Mouse (Mus musculus): ENCODE data around the gene Slmap.
"Not testable (repeated sequence)": the region's sequence is repeated elsewhere in the genome, so short reads cannot be mapped to it uniquely, and the experiment has no call there.

The Slmap gene

DNA sequence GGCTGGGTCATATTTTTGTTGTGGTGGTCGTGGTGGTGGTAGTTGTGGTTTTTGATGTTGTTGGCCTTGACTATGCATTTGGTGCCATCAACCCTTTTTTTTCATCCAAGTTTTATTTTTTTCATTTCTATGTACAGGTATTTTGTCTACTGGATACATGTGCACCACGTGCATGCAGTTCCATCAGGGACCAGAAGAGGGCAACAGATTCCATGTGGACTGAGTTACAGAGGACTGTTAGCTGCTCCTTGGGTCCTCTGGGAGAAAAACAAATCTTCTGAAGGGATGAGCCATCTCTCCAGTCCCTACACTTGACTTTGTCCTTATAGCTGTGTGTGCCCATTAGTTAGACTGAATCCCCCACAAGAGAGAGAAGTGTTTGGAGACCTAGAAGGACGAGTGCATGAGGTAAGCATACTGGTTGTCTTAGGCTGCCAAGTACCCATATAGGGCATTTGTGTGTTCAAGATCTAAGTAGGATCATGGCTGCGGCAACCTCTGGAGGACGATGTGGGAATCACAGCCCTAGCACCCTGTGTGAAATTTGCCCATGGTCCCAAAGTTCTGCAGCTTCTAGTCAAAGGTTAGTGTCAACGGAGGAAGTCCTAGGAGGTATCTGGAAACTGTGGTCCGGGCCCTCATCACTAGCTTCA lies 136.1 kb downstream of the Slmap start:
- CTCF ChIA-PET, result no interaction called here

- CTCF ChIA-PET, result no interaction called here
These were observed 142.9 kb downstream of the Slmap start for GRCm38 (mm10) chr14:26391866-26392265.

GRCm38 (mm10) chr14:26388961-26389360 lies 145.8 kb downstream of the Slmap start:
- CTCF ChIA-PET, result not testable (repeated sequence)

DNA sequence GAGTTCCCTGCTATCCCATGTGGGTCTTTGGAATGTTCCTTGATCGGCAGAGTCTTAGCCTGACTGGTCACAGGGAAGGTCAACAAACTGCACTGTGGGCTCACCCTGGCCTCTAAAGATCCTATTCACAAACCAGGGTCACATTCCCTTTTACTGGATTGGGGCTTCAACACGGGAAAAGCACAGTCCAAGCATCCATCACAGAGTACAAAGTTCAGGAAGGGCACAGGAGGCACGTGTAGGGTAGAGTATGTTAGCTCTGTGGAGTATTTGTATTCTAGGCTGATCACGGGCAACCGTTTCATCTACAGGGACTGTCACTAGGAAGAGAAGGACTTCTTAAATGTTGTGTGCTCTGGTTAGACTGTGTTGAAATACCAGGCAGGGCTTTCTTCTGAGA lies 147.7 kb downstream of the Slmap start:
- CTCF ChIA-PET, result not testable (repeated sequence)

GRCm38 (mm10) chr14:26385659-26386058 lies 149.1 kb downstream of the Slmap start:
- CTCF ChIA-PET, result not testable (repeated sequence)

DNA sequence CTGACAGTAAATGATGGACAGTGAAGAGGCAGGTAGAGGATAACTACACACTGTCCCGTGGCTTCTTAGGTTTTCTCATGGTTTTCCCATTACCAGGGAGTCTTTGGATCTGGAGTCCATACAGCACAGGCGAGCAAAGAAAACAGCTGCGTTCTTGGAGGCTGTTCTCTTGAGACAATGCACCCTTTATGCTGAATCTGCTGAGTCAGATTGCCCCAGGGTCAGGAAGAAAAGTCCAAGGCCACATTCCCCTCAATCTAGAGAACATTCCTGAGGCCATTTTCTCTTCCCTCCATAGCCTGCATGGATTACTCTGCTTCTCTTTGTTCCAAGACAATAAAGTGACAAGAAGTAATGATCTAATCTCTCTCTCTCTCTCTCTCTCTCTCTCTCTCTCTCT lies 155.7 kb downstream of the Slmap start:
- CTCF ChIA-PET, result no interaction called here

GRCm38 (mm10) chr14:26376652-26377051 lies 158.1 kb downstream of the Slmap start:
- CTCF ChIA-PET, result no interaction called here

Data from spleen, embryonic (tissue).